In genomic region chr11:78205361-78206206, GRCm38 (mm10) we compare ENCODE assay signal across 14 mouse cellular contexts. TPM values are rescaled to one million over a fixed set of nuclear protein-coding genes. Genes with fewer than 3 reads are reported as not detected.
DNase-seq lines count a peak whose midpoint lies in the region; ATAC-seq and TF ChIP-seq lines count a peak whose summit lies in the region.
"Had no signal": no experiment of that assay in that cellular context is flagged by ENCODE, and none has a peak within 500 bp of the region (broad histone marks: within the 10 kb centered on the region; RNA-seq: fewer than 3 reads in every experiment).

No protein-coding gene starts in this region.

- ATAC-seq in hindbrain, embryonic 12.5 days (ENCODE audit: low FRiP score): no peak
- no peak for ATAC-seq in midbrain, embryonic 14.5 days (ENCODE audit: low FRiP score, low TSS enrichment)
- no peak for ATAC-seq in heart, embryonic 11.5 days (replicated peaks; ENCODE audit: insufficient number of reproducible peaks, low FRiP score, low TSS enrichment)
- ATAC-seq: Patski had no signal

- peaks cover 68% of the 10 kb centered on the region for H3K36me3 ChIP-seq in hindbrain, embryonic 12.5 days
- peaks cover 68% of the 10 kb centered on the region for H3K36me3 ChIP-seq in midbrain, embryonic 14.5 days (ENCODE audit: control insufficient read depth, insufficient read depth, low read length)
- peaks cover 43% of the 10 kb centered on the region for H3K36me3 ChIP-seq in heart, embryonic 11.5 days (ENCODE audit: control insufficient read depth, insufficient read depth, low read length)
- peaks cover 54% of the 10 kb centered on the region for H3K36me3 ChIP-seq in thymus, adult 2 months (ENCODE audit: control insufficient read depth, insufficient read depth, low read length)

- H3K4me3 ChIP-seq in left cerebral cortex, adult 2 months: no peak overlapping the region
- no peak overlapping the region for H3K4me3 ChIP-seq in hindbrain, embryonic 12.5 days
- no peak overlapping the region for H3K4me3 ChIP-seq in midbrain, embryonic 14.5 days (replicated peaks; ENCODE audit: low read depth, low read length)
- H3K4me3 ChIP-seq in heart, embryonic 11.5 days (ENCODE audit: low read depth, low read length): no peak overlapping the region
- no peak overlapping the region for H3K4me3 ChIP-seq in thymus, adult 2 months (ENCODE audit: control insufficient read depth, insufficient read depth, low read length)
- H3K4me3 ChIP-seq: liver, embryonic 15.5 days had no signal

- intact Hi-C loops in left cerebral cortex, adult 2 months (cut with DNase I): no loop called here
- intact Hi-C loops in left cerebral cortex, postnatal 25 days (cut with DNase I): no loop called here

- peaks cover 2% of the 10 kb centered on the region; the same call in 1 of the 2 replicates for H3K4me1 ChIP-seq in hindbrain, embryonic 12.5 days
- H3K4me1 ChIP-seq in midbrain, embryonic 14.5 days (ENCODE audit: control insufficient read depth, insufficient read depth, low read length): no peaks in the 10 kb centered on the region
- no peaks in the 10 kb centered on the region for H3K4me1 ChIP-seq in heart, embryonic 11.5 days (ENCODE audit: control insufficient read depth, insufficient read depth, low read length)
- H3K4me1 ChIP-seq in thymus, adult 2 months (replicated peaks; ENCODE audit: control insufficient read depth, insufficient read depth, low read length): no peaks in the 10 kb centered on the region
- H3K4me1 ChIP-seq: liver, embryonic 15.5 days had no signal

- H3K9me3 ChIP-seq in hindbrain, embryonic 12.5 days (replicated peaks): no peaks in the 10 kb centered on the region
- H3K9me3 ChIP-seq in midbrain, embryonic 14.5 days (ENCODE audit: control insufficient read depth, low read length): no peaks in the 10 kb centered on the region
- H3K9me3 ChIP-seq in heart, embryonic 11.5 days (replicated peaks; ENCODE audit: control insufficient read depth, low read length): no peaks in the 10 kb centered on the region
- H3K9me3 ChIP-seq: liver, embryonic 15.5 days had no signal

- peak overlapping the region; percentile 44 for H3K27ac ChIP-seq in left cerebral cortex, adult 2 months
- H3K27ac ChIP-seq in hindbrain, embryonic 12.5 days: peak overlapping the region; percentile 65
- H3K27ac ChIP-seq in midbrain, embryonic 14.5 days (replicated peaks; ENCODE audit: low read depth, low read length): 0 out of 2 replicates have a peak overlapping the region, but pooled peaks have one; percentile 26
- H3K27ac ChIP-seq in heart, embryonic 11.5 days (ENCODE audit: low read depth, low read length): no peak overlapping the region; the same call in 1 of the 2 replicates
- no peak overlapping the region for H3K27ac ChIP-seq in thymus, adult 2 months (ENCODE audit: control insufficient read depth, insufficient read depth, low read length)
- H3K27ac ChIP-seq: liver, embryonic 15.5 days had no signal

- no peak for TF ChIP-seq CTCF in left cerebral cortex, adult 2 months (IDR thresholded peaks at IDR 0.05)
- TF ChIP-seq CTCF in thymus, adult 2 months (IDR thresholded peaks at IDR 0.05; ENCODE audit: borderline replicate concordance, control insufficient read depth, extremely low read depth, insufficient read depth, low read length, poor library complexity): no peak

- no peak overlapping the region for H3K4me2 ChIP-seq in hindbrain, embryonic 12.5 days (replicated peaks)
- no peak overlapping the region for H3K4me2 ChIP-seq in midbrain, embryonic 14.5 days (ENCODE audit: low read length)
- H3K4me2 ChIP-seq in heart, embryonic 11.5 days: no peak overlapping the region
- H3K4me2 ChIP-seq: liver, embryonic 15.5 days had no signal

- DNase-seq in left cerebral cortex, adult 2 months (ENCODE audit: extremely low spot score in 1 of 2, low spot score in 2 of 2): no peak
- no peak for DNase-seq in left cerebral cortex, postnatal 25 days (ENCODE audit: low spot score in 2 of 2)
- no peak for DNase-seq in midbrain, embryonic 14.5 days
- DNase-seq in spleen, adult 12 weeks (ENCODE audit: low spot score): no peak
- no peak for DNase-seq in thymus, adult 2 months
- DNase-seq: cerebellum, adult 2 months; gastrocnemius, postnatal 25 days; heart, postnatal 10 days; lung, postnatal 4 days; thymus, postnatal 14 days had no signal

- H3K27me3 ChIP-seq in hindbrain, embryonic 12.5 days: no peaks in the 10 kb centered on the region
- no peaks in the 10 kb centered on the region for H3K27me3 ChIP-seq in midbrain, embryonic 14.5 days (ENCODE audit: control insufficient read depth, insufficient read depth, low read length)
- H3K27me3 ChIP-seq in heart, embryonic 11.5 days (ENCODE audit: control insufficient read depth, insufficient read depth, low read length): no peaks in the 10 kb centered on the region
- H3K27me3 ChIP-seq in thymus, adult 2 months (ENCODE audit: control insufficient read depth, insufficient read depth, low read length): no peaks in the 10 kb centered on the region
- H3K27me3 ChIP-seq: liver, embryonic 15.5 days; Patski had no signal

- TF ChIP-seq POLR2A in thymus, adult 2 months (IDR thresholded peaks at IDR 0.05; ENCODE audit: control insufficient read depth, extremely low read depth, insufficient read depth, low read length, poor library complexity): no peak

- H3K9ac ChIP-seq in hindbrain, embryonic 12.5 days: 0 out of 2 replicates have a peak overlapping the region, but pooled peaks have one; percentile 18
- H3K9ac ChIP-seq in midbrain, embryonic 14.5 days (replicated peaks; ENCODE audit: low read length): no peak overlapping the region
- no peak overlapping the region for H3K9ac ChIP-seq in heart, embryonic 11.5 days (ENCODE audit: low read depth, low read length)
- H3K9ac ChIP-seq: liver, embryonic 15.5 days had no signal

- 65% methylated on average over 13 of the region's 13 CpGs for WGBS in hindbrain, embryonic 12.5 days
- 71% methylated on average over 13 of the region's 13 CpGs for WGBS in midbrain, embryonic 14.5 days
- 89% methylated on average over 13 of the region's 13 CpGs for WGBS in heart, embryonic 11.5 days (ENCODE audit: insufficient replicate concordance)
- 93% methylated on average over 13 of the region's 13 CpGs for WGBS in thymus, adult 2 months

RNA-seq across cellular contexts. Expression of gene Proca1, which starts 12.4 kb away (rescaled TPM):
- total RNA-seq in left cerebral cortex, adult 2 months (2021): 1 to 10 TPM; 4.7 to 7.7 TPM
- 1 to 10 TPM; 6.2 to 6.4 TPM for total RNA-seq in left cerebral cortex, postnatal 25 days (2021)
- polyA plus RNA-seq in hindbrain, embryonic 12.5 days (2016; fragmentation: Nextera tagmentation; extraction: Ambion mirVana): 2.8 and 3.0 TPM in 2 replicates
- polyA plus RNA-seq in midbrain, embryonic 14.5 days (2014; fragmentation: Nextera tagmentation; extraction: Ambion mirVana): 0.97 and 1.0 TPM in 2 replicates
- polyA plus RNA-seq in heart, embryonic 11.5 days (2014; fragmentation: Nextera tagmentation; extraction: Ambion mirVana): 4.2 TPM in 2 replicates
- polyA plus RNA-seq in thymus, adult 2 months (2012; rRNA removed): 0.23 and 0.66 TPM in 2 replicates

RNA-seq across cellular contexts. Expression of gene Rab34, which starts 17.4 kb away (rescaled TPM):
- 10 to 100 TPM; 19.0 to 19.7 TPM for total RNA-seq in left cerebral cortex, adult 2 months (2021)
- 10 to 100 TPM; 20.2 to 24.8 TPM for total RNA-seq in left cerebral cortex, postnatal 25 days (2021)
- polyA plus RNA-seq in hindbrain, embryonic 12.5 days (2016; fragmentation: Nextera tagmentation; extraction: Ambion mirVana): 75.2 and 81.0 TPM in 2 replicates
- polyA plus RNA-seq in midbrain, embryonic 14.5 days (2014; fragmentation: Nextera tagmentation; extraction: Ambion mirVana): 51.7 and 53.3 TPM in 2 replicates
- polyA plus RNA-seq in heart, embryonic 11.5 days (2014; fragmentation: Nextera tagmentation; extraction: Ambion mirVana): 62.2 and 62.5 TPM in 2 replicates
- polyA plus RNA-seq in thymus, adult 2 months (2012; rRNA removed): 15.4 and 18.5 TPM in 2 replicates

RNA-seq across cellular contexts. Expression of gene Rpl23a, which starts 22.2 kb away (rescaled TPM):
- 100 to 1,000 TPM; 647 to 724 TPM for total RNA-seq in left cerebral cortex, adult 2 months (2021)
- 100 to 1,000 TPM; 616 to 654 TPM for total RNA-seq in left cerebral cortex, postnatal 25 days (2021)
- 894 and 983 TPM in 2 replicates for polyA plus RNA-seq in hindbrain, embryonic 12.5 days (2016; fragmentation: Nextera tagmentation; extraction: Ambion mirVana)
- 977 and 1,164 TPM in 2 replicates for polyA plus RNA-seq in midbrain, embryonic 14.5 days (2014; fragmentation: Nextera tagmentation; extraction: Ambion mirVana)
- polyA plus RNA-seq in heart, embryonic 11.5 days (2014; fragmentation: Nextera tagmentation; extraction: Ambion mirVana): 1,064 and 1,178 TPM in 2 replicates
- 193 and 312 TPM in 2 replicates for polyA plus RNA-seq in thymus, adult 2 months (2012; rRNA removed)

RNA-seq across cellular contexts. Expression of gene Tlcd1, which starts 29.1 kb away (rescaled TPM):
- 10 to 100 TPM; 24.4 to 27.7 TPM for total RNA-seq in left cerebral cortex, adult 2 months (2021)
- total RNA-seq in left cerebral cortex, postnatal 25 days (2021): 10 to 100 TPM; 29.2 to 30.1 TPM
- 9.4 and 10.2 TPM in 2 replicates for polyA plus RNA-seq in hindbrain, embryonic 12.5 days (2016; fragmentation: Nextera tagmentation; extraction: Ambion mirVana)
- 6.4 and 6.9 TPM in 2 replicates for polyA plus RNA-seq in midbrain, embryonic 14.5 days (2014; fragmentation: Nextera tagmentation; extraction: Ambion mirVana)
- polyA plus RNA-seq in heart, embryonic 11.5 days (2014; fragmentation: Nextera tagmentation; extraction: Ambion mirVana): 16.1 and 16.3 TPM in 2 replicates
- 30.0 and 33.1 TPM in 2 replicates for polyA plus RNA-seq in thymus, adult 2 months (2012; rRNA removed)

RNA-seq across cellular contexts. Expression of gene Nek8, which starts 29.1 kb away (rescaled TPM):
- 1 to 10 TPM; 3.0 to 3.1 TPM for total RNA-seq in left cerebral cortex, adult 2 months (2021)
- 1 to 10 TPM; 3.1 to 3.2 TPM for total RNA-seq in left cerebral cortex, postnatal 25 days (2021)
- polyA plus RNA-seq in hindbrain, embryonic 12.5 days (2016; fragmentation: Nextera tagmentation; extraction: Ambion mirVana): 10.7 and 12.9 TPM in 2 replicates
- 3.9 and 4.2 TPM in 2 replicates for polyA plus RNA-seq in midbrain, embryonic 14.5 days (2014; fragmentation: Nextera tagmentation; extraction: Ambion mirVana)
- 9.9 and 10.6 TPM in 2 replicates for polyA plus RNA-seq in heart, embryonic 11.5 days (2014; fragmentation: Nextera tagmentation; extraction: Ambion mirVana)
- polyA plus RNA-seq in thymus, adult 2 months (2012; rRNA removed): 27.0 and 27.4 TPM in 2 replicates

Comparison
In these comparisons a context has a peak if more than half of its experiments do, and no peak if none do; other contexts are left out.
1. H3K27ac ChIP-seq: peak in left cerebral cortex, adult 2 months (single experiment), hindbrain, embryonic 12.5 days (single experiment) and midbrain, embryonic 14.5 days (single experiment); none in heart, embryonic 11.5 days (single experiment) and thymus, adult 2 months (single experiment).